Mouse (Mus musculus) hematopoietic stem cell, adult 5-6 weeks (primary cell): ENCODE measurements around the gene Fgf8. TPM values are rescaled to one million over a fixed set of nuclear protein-coding genes. Genes with fewer than 3 reads are reported as not detected.

Experiments used
- ATAC-seq, 2 experiments: fragments of 125-278 bp in 1 of 2; replicated peaks in 1 of 2; 2 replicates each; pipeline ENCODE4 v1.8.0; 2016 to 2017; ENCODE audit warnings: inconsistent platforms in 2 of 2, mild to moderate bottlenecking in 2 of 2, moderate number of reproducible peaks in 2 of 2, low read depth in 1 of 2, moderate TSS enrichment in 1 of 2; ENCODE audit not compliant: low FRiP score in 2 of 2, poor library complexity in 2 of 2, severe bottlenecking in 2 of 2, insufficient read depth in 1 of 2, low TSS enrichment in 1 of 2
- total RNA-seq: library from RNA; stranded (forward); fragments of 172-1452, 232-1000 nt; gene quantifications from 2 replicates; pipeline ENCODE4 v1.2.3, GENCODE M21; 2017

The Fgf8 gene
- total RNA-seq, 1 experiment from 2014 or later, result not detected

DNA sequence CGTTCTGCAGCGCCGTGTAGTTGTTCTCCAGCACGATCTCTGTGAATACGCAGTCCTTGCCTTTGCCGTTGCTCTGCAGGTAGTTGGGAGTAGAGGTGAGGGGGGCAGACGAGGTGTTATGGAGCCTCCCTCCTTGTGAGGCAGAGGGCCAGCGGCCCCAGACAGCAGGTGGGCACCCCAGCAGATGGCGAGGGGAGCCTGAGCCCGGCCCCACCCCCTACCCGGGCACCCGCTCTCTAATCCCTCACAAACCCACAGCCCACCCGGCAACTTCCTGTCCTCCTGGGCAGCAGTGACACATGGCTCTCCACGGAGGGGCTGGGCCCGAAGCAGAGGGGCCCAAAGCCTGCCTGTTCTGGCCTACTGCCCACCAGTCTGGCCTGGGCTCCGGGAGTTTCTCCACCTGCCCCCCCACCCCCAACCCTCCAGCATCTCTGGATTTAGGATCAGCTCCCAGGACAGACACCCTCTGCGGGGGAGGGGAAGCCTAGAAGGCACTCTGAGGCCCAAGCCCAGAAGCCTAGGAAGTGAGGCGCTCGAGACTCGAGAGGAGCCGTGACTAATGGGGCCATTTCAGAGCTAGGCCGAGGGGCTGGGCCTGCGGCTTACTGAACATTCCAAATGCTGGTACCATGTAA is 5.4 kb downstream of the Fgf8 start:
- ATAC-seq, result no peak; a peak in 1 of 4 replicates

DNA sequence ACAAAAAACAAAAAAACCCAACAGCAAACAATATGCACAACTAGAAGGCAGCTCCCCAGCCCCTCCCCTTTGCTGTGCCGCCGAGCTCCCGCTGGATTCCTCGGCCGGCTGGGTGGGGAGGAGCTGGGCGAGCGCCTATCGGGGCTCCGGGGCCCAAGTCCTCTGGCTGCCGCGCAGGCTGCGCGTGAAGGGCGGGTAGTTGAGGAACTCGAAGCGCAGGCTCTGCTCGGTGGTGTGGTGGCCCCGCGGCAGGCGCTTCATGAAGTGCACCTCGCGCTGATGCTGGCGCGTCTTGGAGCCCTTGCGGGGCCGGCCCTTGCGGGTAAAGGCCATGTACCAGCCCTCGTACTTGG is 5.9 kb downstream of the Fgf8 start:
- peak; percentile 60 to 79; a peak in 3 of 4 replicates for ATAC-seq

DNA sequence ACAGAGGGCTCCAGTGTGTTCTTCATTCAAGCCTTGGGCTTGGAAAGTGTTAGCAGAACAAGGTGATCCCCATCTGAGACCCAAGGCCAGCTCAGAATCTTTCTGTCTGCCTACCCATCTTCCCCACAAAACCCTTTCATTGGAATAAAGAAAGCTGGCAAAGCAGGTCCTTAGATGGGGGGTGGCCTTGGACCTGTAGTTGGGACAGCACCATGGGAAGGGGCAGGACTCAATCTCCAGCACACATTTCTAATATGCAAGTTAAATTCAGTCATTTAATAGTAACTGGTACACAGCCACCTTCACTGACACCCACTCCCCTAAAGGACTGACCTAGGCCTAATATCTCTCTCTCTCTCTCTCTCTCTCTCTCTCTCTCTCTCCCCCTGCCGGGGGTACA is 6.5 kb downstream of the Fgf8 start:
- no peak for ATAC-seq

DNA sequence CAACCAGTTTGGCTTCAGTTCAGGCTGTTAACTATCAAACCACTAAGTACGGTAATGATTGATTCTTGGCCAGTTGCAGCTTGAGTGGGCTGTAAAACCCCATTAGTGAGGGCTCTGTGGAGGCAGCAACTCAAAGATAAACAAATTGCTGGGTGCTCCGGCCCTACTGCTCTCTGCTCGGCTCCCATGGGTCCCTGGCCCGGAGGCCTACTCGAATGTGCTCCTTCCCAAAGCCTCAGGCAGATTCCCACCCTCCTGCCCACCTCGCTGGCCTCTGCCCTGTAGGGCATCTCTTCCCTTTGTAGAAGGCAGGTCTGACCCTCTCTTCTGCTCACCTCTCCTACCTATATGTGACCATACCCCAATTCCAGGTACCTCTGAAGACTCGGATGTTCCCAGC is 8.0 kb downstream of the Fgf8 start:
- ATAC-seq, result no peak

DNA sequence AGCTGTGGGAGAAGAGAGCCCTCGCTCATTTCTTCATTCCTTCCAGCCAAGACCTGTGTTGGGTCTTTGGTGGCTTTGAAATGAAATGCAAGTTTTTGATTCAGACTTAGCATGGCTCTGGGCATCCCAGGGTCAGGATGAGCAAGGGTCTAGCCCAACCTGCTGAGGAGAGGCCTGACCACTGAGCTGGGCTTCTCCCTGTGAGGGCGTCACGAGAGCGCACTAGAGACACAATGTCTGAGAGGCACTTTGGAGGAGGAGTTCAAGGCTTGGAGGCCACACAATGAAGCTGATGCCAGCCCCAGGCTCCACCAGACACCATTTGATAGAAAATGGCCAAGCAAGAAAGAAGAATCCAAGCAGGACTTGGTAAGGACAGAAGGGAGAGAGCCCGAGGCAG is 8.5 kb downstream of the Fgf8 start:
- ATAC-seq, result no peak

DNA sequence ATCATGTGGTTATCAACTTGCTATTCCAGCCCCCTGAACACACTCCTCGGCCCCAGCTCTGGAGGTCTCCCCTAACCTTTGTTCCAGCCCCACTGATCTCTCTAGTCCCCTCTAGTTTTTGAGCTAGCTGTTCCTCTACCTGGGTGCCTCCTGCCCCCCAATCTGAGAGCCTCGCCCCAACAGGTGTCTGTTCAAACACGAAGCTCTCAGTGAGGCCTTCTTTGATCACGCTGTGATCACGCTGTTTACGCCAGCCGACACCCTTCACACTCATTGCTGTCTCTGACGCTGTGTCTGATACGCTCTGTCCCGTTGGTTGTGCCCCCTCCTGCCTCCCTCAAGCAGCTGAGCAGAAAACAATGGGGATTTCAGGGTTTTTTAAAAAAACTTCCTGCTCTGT is 9.2 kb downstream of the Fgf8 start:
- ATAC-seq, result no peak

DNA sequence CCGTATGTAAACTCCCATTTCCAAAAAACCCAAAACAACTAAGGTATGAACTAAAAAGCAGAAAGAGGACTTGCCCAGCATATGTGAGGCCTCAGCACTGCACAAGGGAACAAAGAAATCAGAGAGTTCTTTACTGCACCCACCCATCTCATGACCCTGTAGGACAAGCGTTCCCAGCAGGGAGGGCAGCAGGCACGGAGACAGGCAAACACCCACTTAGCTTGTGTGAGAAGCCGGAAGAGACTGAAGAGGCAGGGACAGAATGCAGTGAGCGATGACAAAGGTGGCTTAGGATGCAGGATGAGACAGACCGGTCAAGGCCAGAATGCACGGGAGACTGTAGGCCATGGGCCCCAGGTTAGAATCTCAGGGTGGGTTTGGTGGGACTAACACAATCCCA is 11.1 kb downstream of the Fgf8 start:
- ATAC-seq, result no peak

DNA sequence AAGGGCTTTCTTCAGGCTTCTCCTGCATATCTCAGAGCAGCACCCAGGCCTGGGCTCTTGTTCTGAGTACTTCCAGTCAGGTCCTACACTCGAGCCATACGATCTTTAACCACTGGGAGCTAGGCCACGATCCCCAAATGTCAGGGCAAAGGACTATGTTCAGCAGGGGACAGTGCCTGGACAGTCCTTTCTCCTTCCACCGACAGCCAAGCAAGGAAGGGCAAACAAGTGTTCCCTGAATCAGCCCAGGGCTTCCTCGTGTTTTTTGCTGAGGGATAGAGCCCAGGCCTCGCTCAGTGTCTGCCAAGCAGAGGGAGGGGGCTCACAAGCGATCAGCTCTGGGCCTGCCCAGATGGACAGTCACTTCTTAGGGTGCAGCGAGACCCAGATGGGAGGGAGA is 12.7 kb downstream of the Fgf8 start:
- no peak for ATAC-seq

DNA sequence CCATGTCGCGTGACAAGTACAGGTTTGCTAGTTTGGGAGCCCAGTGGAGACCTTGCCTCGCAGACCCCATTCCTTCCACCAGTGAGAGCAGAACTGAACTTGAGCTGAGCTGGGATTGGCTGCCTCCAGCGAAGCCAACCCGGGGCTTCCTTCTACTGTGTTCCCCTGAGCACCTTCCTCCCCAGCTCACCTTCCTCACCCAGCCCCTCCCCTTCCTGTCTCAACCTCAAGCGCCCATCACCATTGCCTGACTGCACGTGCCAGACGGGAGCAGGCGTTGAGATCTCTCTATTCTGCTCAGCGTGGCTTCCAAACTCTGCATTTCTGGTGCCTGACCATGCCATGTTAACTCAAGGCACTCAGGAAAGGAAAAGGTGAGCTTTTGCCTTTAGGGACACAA is 15.5 kb downstream of the Fgf8 start:
- ATAC-seq, result 0 out of 4 replicates have a peak, but pooled peaks of 1 of the 2 experiments have one; percentile 32

DNA sequence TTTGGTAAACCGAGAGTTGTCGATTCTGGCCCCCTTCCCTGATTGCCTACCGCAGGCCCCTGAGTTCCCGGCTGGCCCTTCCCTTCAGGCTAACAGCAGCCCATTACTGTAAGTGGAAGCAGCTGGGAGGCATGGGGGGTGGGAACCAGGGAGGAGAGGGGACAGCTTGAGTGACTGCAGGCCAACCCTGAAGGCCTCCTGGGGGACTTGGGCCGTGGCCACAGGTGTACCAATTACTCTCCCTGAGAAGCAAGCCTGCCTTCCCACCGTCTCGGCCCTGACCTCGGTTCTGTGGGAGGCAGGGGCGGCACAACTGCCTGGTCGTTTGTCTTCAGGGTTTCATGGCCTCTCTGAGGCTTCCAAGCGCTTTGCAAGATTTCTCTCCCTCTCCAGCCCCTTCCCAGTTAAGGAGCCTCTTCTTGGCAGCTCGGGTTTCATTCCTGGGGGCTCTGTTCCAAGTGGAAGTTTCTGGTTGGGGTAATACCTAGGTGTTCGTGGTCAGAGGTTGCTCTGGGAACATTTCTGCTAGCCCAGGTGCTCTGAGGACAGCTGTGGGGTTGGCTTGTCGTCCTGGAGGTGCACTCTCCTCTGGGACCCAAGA is 16.9 kb downstream of the Fgf8 start:
- ATAC-seq, result no peak

DNA sequence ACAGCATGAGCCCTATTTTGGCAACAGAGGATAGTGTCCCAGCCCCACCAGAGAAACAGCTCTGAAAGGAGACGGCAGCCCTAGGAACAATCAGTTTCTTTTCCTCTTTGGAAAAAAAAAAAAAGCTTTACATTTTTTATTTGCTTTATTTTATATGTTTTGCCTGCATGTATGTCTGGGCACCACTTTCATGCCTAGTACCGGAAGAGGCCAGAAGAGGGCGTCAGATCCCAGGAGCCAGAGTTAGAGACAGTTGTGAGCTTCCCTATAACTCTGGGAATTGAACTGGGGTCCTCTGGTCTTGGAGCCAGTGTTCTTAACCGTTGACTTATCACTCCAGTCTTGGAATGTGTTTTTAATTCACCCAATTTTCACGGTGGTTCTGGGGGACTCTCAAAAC is 20.5 kb downstream of the Fgf8 start:
- no peak for ATAC-seq

DNA sequence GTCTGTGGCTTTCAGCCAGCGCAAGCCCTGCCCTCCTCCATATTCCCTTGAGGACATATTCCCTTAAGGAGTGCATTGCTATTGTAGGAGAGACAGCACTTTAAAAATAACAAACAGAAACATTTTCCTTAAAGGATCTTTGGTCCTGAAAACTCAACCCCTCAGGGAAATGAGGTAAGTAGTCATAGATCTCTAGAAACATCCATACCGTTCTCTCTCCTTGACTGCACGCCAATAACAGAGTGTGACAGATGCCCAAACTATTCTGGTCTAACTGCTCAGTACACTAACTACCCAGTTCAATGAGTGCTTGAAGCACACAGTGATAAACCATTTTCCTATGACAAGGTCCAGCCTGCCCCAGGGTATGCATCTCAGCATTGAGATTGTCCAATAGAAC is 24.4 kb downstream of the Fgf8 start:
- ATAC-seq, result no peak

DNA sequence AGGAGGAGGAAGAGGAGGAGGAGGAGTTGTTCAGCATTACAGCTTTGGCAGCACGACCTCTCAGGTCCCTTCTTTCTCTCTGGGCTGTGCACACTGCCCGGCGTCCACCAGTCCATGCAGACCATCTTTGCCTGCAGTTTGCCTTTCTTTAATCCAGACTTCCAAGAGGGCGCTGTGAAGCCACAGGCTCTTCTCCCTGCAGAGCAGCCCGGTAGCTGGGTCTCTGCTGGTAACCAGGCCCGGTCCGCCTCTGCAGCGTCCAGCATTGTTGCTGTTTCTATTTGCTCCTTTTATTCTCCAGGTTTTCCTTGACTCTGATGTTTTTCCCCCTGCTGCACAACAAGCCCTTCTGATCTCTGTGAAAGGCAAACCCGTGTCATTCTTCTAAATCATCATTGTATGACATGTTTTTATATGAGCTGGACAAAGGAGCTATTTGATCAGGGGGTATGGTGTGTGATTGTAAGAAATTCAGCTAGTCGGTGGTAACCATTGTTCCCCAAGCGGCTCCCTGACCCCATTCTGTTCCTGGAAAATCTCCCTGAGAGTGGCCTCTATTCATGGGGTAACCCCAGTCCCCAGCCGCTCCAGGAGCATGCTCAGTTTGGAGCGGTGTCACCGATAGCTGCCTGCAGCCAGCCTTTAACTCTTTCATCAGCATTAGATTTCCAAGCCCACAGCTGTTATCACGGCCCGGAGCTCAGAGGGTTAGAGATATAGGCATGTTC is 25.1 kb downstream of the Fgf8 start:
- ATAC-seq, result no peak

DNA sequence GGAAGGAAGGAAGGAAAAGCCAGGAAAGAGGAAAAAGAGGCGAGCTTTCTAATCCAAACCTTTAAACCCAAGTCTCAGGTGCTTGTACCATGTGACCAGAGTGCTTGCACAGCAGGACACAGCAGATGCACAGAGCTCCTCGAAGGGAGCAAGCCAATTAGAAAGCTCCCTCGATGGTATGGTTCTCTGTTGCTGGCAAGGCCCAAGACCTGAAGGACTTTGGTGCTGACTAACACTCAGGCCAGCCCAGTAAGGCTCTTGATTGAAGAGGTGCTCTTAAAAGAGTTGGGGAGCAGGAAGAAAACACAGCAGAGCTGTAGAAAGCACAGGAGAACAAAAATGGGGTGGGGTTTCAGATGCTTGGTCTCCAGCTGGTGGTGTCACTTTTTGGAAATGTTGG is 34.0 kb downstream of the Fgf8 start:
- ATAC-seq, result no peak

DNA sequence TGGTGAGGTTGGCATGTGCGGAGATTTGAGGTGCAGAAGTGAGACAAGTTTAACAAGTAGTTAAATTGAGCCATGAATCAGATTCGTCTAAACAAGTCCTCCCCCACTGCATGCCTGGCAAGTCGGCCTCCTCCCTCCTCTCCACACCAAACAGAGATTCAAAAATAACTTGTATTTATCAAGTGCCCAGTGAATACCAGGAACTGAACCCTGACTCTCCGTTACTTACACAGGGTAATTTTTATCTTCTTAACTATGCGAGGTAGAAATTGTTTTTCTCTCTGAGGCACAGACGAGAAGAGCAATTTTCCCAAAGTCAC is 46.5 kb downstream of the Fgf8 start:
- ATAC-seq, result no peak

DNA sequence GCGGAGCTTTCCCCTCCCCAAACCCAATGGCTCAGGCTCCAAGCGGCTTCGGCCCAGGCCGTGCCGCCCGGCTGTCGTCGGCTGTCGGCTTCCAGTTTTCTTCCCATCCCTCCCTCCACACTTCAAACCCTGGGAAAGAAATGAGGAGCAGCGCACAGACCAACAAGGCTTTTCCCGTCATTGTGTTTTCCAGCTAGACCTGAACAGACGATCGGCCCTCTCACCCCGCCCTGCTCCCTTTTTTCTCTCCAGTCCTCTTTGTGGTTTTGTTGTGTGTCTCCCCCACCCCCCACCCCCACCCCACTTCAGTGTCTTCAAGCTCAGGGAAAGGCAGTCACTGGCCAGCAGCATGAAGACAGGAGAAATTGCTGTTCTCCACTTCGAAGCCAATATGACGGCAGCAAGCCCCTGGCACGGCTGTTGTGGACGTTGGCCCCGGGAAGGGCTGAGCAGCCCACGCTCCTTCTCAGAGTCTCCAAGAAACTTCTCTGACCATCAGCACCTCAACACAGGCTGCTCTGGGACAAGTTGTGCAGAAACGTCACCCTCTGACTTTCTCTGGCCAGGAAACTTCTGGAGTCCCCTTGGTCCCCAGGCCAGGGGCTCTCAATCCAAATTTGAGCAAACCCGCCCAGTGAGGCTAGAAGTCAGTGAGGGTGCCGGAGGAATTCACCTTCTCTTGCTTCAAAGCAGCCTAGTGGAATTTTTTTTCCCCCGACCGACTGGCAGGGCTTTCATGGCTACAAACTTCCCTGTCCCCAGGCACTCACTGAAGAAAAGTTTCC is 47.0 kb downstream of the Fgf8 start:
- no peak for ATAC-seq

DNA sequence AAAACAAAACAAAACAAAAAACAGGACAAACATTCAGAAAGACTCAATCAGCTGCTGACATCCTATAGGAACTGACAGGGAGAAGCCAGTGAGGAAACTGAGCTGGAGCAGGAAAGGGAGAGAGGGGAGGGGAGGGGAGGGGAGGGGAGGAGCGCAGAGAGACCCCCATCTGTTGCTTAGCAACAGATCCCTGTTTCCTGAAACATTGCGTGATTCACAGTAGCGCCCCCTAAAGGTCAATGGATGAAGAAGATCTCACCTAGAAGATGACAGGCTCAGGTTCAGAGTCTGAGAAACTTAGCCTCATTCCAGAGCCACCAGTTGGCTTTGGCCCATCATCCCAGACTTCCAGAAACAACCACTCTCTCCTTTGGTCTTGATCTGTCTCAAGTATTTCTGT is 48.7 kb downstream of the Fgf8 start:
- ATAC-seq, result no peak

DNA sequence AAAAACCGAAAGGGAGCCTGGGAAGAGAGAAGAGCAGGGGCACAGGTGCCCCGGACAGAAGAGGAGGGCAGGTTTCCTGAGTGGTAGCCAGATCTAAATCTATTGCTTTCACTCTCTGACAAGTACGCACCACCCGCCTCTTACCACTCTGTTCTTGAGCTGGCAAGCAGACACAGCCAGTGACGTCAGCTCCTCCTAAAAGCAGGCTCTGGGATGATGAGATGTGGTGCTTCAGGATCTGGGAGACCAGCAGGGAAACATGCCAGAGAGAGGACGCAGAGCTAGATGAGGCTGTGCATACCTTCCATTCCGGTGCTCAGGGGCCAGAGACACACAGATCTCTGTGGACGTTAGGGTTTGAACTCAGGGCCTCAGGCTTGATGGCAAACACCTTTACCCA is 50.5 kb downstream of the Fgf8 start:
- ATAC-seq, result no peak
